Mouse (Mus musculus) lung, adult 2 months (tissue): ENCODE data around the gene Fbxo10. TPM values are rescaled to one million over a fixed set of nuclear protein-coding genes. Genes with fewer than 3 reads are reported as not detected.

Source experiments
- DNase-seq: peaks from one replicate; pipeline ENCODE4 v3.0.0; 2022
- H3K4me1 ChIP-seq: fragments of 200-500 bp; 2 replicates; pipeline ENCODE4 v1.6.1; 2011; ENCODE audit warnings: low read length; ENCODE audit not compliant: control insufficient read depth, insufficient read depth
- H3K4me3 ChIP-seq: fragments of 200-500 bp; replicated peaks from 2 replicates; pipeline ENCODE3; 2011; ENCODE audit warnings: low read depth, mild to moderate bottlenecking, control low read depth, low read length; ENCODE audit errors: extremely low read depth
- CTCF ChIP-seq: fragments of 200-500 bp; IDR thresholded peaks from 2 replicates; pipeline ENCODE4 v1.5.1; 2011; ENCODE audit warnings: mild to moderate bottlenecking, low read length, control low read depth; ENCODE audit not compliant: insufficient read depth
- POLR2A ChIP-seq: fragments of 200-500 bp; IDR thresholded peaks from 2 replicates; pipeline ENCODE4 v1.6.1; 2011; ENCODE audit warnings: low read depth, mild to moderate bottlenecking, control low read depth, low read length, borderline replicate concordance; ENCODE audit errors: extremely low read depth
- WGBS: fragments of 180-500 bp; shearing (Covaris S2); methylation state at CpG from one replicate; pipeline ENCODE4 v1.1.7; 2018; 5-methylcytosine and 5-hydroxymethylcytosine counted together
- polyA plus RNA-seq: library from polyadenylated mRNA; depleted of rRNA; stranded (reverse); fragments of >200 nt; gene quantifications from 2 replicates; pipeline ENCODE4 v1.2.3, GENCODE M21; 2012

Fbxo10 gene
- polyA plus RNA-seq, 1 experiment, result 15.2 TPM

GRCm38 (mm10) chr4:45032586-45032985, 51.8 kb downstream of the Fbxo10 start:
- Histone ChIP-seq H3K4me1 (no peaks in the 10 kb centered on the region), H3K4me3 (no peak overlapping the region)
- WGBS, result 68% methylated on average over 9 of the region's 9 CpGs
- DNase-seq, result no peak
- TF ChIP-seq POLR2A, result no peak
- TF ChIP-seq CTCF, result no peak

- 95% methylated on average over 4 of the region's 4 CpGs for WGBS
- Histone ChIP-seq H3K4me3 (no peak overlapping the region), H3K4me1 (no peaks in the 10 kb centered on the region)
- DNase-seq, result no peak
- no peak for TF ChIP-seq CTCF
Observed at GRCm38 (mm10) chr4:45026459-45026858, 57.9 kb downstream of the Fbxo10 start.

- Histone ChIP-seq H3K4me3 (peak overlapping the region; percentile 63), H3K4me1 (no peaks in the 10 kb centered on the region)
- DNase-seq, result no peak
- TF ChIP-seq CTCF (no peak), POLR2A (no peak)
- WGBS, result 3% methylated on average over 14 of the region's 14 CpGs
Observed at GRCm38 (mm10) chr4:45019009-45019408, 65.4 kb downstream of the Fbxo10 start.

- no peaks in the 10 kb centered on the region for H3K4me1 ChIP-seq
- DNase-seq, result peak; percentile 92
- TF ChIP-seq POLR2A (peak; percentile 50; the same call in 1 of the 2 replicates), CTCF (no peak)
- under 1% methylated on average over 29 of the region's 29 CpGs for WGBS
- peak within 1 kb of the TSS; percentile 63 for H3K4me3 ChIP-seq
Observed at GRCm38 (mm10) chr4:45018452-45018980, 65.9 kb downstream of the Fbxo10 start, which contains the start of gene Polr1e. Gene Polr1e, plus strand, starts transcription at chr4:45018583.

- TF ChIP-seq CTCF, result peak; percentile 42
- no peak for TF ChIP-seq POLR2A
- 12% methylated on average over 3 of the region's 3 CpGs for WGBS
- Histone ChIP-seq H3K4me1 (peaks cover 5% of the 10 kb centered on the region), H3K4me3 (no peak overlapping the region)
- DNase-seq, result no peak
Observed at GRCm38 (mm10) chr4:45015615-45016014, 68.8 kb downstream of the Fbxo10 start.

- 2% methylated on average over 2 of the region's 2 CpGs for WGBS
- H3K4me3 ChIP-seq, result peak overlapping the region; percentile 9
- H3K4me1 ChIP-seq, result peaks cover 7% of the 10 kb centered on the region
- no peak for DNase-seq
- no peak for TF ChIP-seq CTCF
- TF ChIP-seq POLR2A, result no peak
Observed at GRCm38 (mm10) chr4:45013537-45013936, 70.9 kb downstream of the Fbxo10 start.

GRCm38 (mm10) chr4:45013031-45013431, 71.4 kb downstream of the Fbxo10 start:
- peaks cover 7% of the 10 kb centered on the region for H3K4me1 ChIP-seq
- TF ChIP-seq CTCF (no peak), POLR2A (no peak)
- WGBS, result under 1% methylated on average over 13 of the region's 13 CpGs
- no peak for DNase-seq
- peak overlapping the region; percentile 82 for H3K4me3 ChIP-seq

GRCm38 (mm10) chr4:45012105-45012975, 72.1 kb downstream of the Fbxo10 start, which contains the start of gene Zbtb5:
Gene Zbtb5, minus strand, starts transcription at chr4:45012412.
- peak within 1 kb of the TSS; percentile 82 for H3K4me3 ChIP-seq
- under 1% methylated on average over 63 of the region's 63 CpGs for WGBS
- peak; percentile 92; the same call in 1 of the 2 replicates for TF ChIP-seq POLR2A
- TF ChIP-seq CTCF, result no peak
- DNase-seq, result peak; percentile 98
- H3K4me1 ChIP-seq, result peaks cover 7% of the 10 kb centered on the region

- H3K4me3 ChIP-seq, result peak overlapping the region; percentile 71
- peaks cover 7% of the 10 kb centered on the region for H3K4me1 ChIP-seq
- no peak for TF ChIP-seq CTCF
- TF ChIP-seq POLR2A, result no peak; the same call in 1 of the 2 replicates
- no peak for DNase-seq
- under 1% methylated on average over 30 of the region's 31 CpGs for WGBS
Observed at GRCm38 (mm10) chr4:45011581-45012104, 72.8 kb downstream of the Fbxo10 start.
